Mouse (Mus musculus): ENCODE measurements around the gene Xpr1. TPM values are rescaled to one million over a fixed set of nuclear protein-coding genes. Genes with fewer than 3 reads are reported as not detected.
"Not testable (repeated sequence)": the region's sequence is repeated elsewhere in the genome, so short reads cannot be mapped to it uniquely, and the experiment has no call there.

Gene Xpr1
- total RNA-seq, 2 experiments from 2014 or later = 35.6 to 41.5 TPM

DNA sequence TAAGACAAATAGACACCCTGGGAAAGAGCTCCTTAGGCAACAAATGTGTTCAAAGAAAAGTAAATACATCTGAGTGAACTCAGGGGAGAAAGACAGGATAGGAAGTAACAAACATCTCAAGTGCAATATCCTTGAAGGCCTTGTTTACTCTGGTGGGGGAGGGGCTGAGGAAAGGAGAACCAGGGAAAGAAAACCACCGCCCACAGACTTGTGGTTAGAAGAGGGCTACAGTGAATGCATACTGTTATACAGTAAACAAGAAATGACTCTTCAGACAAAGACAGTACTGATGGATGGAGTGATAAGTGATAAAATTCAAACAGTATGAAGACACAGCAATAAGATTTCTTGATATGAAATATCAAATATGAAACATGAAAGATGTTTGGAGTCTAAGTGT, 95.0 kb downstream of the Xpr1 start:
- no peak for DNase-seq

DNA sequence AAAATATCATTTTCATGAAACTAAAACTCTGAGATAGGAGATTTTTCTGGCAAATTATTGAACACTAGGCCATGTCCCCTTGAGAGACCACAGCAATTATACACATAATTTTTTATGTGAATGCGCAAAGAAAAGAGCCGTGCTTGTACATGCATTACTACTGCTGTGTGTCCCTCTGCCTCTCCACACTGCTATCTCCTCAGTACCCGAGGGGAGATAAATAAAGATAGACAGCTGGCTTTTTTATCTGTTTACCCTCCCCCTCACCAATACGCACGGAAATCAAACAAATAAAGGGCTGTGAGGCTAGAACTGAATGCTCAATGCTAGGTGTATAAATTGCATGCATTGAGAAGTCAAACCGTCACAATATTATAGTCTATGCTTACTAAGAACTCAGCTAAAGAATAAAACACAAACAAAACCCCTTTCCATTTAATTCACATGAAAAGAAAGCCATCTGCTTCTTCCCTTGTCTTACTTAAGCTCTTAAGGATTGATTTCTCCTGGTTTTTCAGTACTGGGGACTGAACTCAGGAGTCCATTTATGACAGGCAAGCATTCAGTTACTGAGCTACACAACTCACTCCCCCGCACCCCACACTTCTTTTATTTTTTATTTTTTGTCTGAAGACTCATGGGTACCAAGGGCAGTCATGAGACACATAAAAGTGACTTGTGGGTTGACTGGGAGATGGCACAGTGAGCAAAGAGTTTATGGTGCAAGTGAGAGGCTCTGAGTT, 97.0 kb downstream of the Xpr1 start:
- DNase-seq = no peak

- no peak for DNase-seq
Measured at GRCm38 (mm10) chr1:155319513-155319912, 97.7 kb downstream of the Xpr1 start.

DNA sequence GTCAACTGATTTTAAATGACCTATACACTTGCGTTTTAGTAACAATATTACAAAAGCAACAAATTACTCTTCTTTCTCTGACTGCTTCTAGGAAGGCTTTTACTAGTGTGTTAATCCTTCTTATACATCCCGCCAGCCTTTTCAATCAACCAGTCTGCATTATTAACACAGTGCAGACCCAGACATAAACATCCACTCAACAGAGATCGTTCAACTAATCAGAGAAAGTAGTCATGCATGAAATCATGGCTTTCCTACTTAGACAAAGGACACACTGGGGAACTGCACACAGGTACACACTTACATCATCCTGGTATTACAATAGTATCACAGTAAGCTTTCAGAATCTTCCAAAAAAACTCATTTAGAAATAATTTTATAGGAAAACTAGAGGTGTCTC, 105.5 kb downstream of the Xpr1 start:
- no peak for DNase-seq

DNA sequence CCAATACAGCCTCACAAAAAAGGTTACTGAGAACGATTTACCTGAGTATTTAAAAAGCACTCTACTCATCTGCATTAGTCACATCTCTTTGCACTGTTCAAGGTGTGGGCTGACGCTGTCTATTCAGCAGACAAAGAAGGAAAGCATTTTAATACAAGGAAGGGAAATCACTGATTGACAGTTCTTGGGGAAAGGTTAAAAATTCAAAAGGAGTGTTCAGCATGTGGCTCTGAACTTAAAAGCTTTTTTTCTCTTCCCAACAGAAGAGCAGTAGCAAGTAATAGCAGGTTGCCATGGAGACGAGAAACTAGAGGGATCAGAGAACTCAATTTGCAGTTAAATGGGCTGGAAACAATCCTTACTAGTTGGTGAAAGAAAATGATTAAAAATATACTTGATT, 110.3 kb downstream of the Xpr1 start:
- no peak for DNase-seq

GRCm38 (mm10) chr1:155303402-155303801, 113.8 kb downstream of the Xpr1 start:
- no peak for DNase-seq

DNA sequence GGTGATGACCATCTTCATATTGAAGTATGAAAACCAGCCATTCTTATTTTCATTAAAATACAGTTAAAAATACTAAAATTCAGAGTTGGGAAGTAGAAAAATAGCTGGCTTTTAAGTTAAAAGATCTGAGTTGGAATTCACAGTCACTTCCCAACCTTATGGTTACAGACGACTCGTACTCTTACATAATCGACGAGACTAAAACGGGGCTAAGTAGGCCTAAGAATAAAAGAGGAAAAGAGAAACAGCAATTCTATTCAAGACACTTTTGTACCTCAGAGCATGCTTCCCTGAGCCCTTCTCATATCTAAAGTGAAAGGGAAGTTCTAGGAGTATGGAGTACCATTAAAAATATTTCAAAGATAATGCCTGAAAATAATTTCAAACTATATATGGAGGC, 119.6 kb downstream of the Xpr1 start:
- DNase-seq = no peak

- no peak for DNase-seq
Measured at GRCm38 (mm10) chr1:155297203-155297602, 120.0 kb downstream of the Xpr1 start.

- peak; percentile 35 for DNase-seq
Measured at GRCm38 (mm10) chr1:155293446-155293845, 123.8 kb downstream of the Xpr1 start.

GRCm38 (mm10) chr1:155289411-155289810, 127.8 kb downstream of the Xpr1 start:
- peak; percentile 16 for DNase-seq

DNA sequence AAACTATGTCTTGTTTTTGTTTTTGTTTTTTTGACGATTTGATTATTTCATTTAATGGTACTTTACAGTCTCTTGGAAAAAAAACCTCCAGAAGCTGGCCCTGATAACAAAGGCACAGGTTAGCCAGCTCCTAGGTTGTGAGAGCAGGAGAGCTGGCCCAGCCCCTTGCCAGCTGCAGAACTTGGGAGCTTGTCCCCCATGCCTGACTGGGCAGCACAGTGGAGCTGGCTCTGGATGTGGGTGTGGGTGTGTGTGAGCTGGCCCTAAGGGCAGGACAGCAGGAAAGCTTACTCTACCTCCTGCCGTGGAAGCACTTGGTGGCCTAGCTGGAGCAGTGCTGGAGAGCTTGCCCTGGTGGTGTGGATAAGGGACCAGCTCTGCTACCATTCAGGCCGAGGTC, 129.2 kb downstream of the Xpr1 start:
- no peak for DNase-seq

DNA sequence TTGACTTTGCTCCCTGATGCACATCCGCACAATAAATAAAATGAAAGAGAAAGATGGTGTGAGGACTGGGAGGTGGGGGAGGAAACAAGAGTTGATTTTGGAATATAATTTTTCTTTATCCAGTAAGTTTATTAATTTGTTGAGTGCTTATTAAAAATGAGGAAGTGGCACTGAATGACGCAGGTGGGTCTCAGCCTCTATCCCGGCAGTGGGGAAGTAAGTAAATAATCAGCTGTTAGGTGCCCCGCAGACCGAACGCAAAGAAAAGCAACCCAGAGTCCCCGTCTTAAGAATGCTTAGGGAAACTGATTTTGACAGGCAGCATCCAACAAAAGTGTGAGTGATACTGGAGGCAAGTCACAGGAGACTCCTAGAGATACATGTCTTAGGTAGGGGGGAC, 133.4 kb downstream of the Xpr1 start:
- DNase-seq = no peak

GRCm38 (mm10) chr1:155281003-155281793, 136.0 kb downstream of the Xpr1 start:
- peak; percentile 79 for DNase-seq

- no peak for DNase-seq
Measured at GRCm38 (mm10) chr1:155280306-155280705, 136.9 kb downstream of the Xpr1 start.

DNA sequence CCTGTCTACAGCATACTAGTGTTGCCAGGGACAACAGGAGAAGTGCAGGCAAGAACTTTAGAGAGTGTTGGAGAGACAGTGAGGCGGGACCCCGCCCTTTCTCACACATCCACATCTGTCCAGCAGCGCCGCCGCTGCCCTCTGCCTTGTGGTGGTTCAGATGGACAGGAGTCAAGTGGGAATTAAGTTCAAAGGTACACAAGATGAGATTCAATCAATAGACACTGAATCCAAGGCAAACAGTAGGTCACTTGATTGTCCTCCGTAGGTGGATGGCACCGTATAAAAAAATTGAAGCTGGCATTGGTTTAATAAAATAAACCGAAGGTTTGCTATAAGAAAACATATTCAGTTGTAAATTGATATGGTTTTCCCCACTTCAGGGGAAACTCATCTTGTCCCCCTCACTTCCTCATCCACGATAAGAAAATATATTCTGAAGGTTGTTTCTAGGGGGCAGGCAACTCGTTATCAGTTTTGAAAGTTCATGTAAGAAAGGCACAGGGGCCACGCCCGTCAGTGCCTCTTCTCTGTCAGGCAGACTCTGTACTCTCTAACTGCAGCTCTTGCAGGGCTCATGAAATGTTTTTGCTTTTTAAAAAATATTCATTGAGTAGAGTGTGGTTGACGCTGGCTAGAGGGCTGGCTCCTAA, 140.7 kb downstream of the Xpr1 start:
- no peak for DNase-seq

DNA sequence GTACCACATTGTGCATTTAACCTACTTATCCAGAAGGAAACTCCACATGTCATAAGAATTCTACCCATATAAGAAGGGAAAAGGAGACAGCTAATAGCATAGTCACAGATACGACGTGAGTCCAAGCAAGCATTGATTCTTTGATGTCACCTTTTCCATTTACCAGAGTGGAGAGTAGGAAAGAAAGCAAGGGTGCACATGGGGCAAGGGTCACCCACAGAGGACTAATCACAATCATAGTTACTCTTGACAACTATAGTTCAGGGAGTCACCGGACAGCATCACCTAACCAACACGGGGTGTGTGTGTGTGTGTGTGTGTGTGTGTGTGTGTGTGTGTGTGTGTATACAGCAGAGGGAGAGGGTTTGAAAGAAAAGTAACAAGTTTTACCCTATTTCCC, 141.4 kb downstream of the Xpr1 start:
- DNase-seq = no peak

DNA sequence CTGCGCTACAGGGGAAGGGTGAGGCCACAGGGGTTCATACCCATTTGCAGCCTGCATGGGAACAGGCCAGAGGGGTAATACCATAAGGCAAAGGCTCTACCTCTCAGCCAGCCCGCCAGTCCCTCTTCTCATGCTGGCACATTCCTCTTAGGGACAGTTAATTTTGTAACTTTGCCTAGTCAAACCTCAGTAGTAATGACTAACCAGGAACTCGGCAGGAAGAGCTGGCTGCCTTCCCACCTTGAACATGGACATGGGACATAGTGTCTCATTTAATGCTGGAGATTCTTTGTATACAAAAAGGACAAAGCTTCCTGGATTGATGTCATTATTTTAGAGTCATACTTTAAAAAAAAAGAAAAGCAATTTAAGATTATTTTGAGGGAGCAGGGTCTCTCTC, 142.2 kb downstream of the Xpr1 start:
- DNase-seq = peak; percentile 60

GRCm38 (mm10) chr1:155272953-155273352, 144.3 kb downstream of the Xpr1 start:
- DNase-seq = no peak

GRCm38 (mm10) chr1:155262496-155262895, 154.7 kb downstream of the Xpr1 start:
- DNase-seq = not testable (repeated sequence)

DNA sequence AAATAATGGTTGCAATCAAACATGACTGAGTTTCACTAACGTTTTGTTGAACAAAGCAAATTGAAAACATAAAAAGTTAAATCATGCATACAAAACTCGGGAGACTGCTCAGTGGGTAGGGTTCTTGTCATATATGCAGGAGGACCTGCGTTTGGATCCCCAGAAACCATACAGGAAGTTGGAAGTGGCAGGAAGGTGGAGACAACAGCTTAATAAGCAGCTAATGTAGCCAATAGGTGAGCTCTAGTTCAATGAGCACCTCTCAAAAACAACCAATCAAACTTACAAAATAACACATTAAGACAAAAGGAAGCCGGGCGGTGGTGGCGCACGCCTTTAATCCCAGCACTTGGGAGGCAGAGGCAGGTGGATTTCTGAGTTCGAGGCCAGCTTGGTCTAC, 162.9 kb downstream of the Xpr1 start:
- DNase-seq = no peak

DNA sequence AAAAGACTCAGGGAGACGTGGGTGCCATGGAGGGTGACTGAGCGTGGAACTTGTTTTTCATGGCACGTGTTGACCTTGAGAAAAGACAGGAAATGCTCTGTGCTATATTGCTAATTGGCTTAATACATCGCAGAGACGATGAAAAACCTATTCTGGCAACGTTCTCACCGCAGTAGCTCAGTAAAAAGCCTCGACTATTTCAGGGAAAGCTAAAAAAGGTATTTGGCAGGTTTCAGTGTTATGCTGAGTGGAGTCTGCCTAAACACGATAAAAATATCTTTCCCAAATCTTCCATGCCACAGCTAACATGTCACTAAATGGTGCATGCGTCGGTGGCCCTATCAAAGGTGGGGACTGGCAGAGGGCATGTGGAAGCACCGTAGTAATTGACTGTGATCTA, 164.1 kb downstream of the Xpr1 start:
- no peak for DNase-seq

DNA sequence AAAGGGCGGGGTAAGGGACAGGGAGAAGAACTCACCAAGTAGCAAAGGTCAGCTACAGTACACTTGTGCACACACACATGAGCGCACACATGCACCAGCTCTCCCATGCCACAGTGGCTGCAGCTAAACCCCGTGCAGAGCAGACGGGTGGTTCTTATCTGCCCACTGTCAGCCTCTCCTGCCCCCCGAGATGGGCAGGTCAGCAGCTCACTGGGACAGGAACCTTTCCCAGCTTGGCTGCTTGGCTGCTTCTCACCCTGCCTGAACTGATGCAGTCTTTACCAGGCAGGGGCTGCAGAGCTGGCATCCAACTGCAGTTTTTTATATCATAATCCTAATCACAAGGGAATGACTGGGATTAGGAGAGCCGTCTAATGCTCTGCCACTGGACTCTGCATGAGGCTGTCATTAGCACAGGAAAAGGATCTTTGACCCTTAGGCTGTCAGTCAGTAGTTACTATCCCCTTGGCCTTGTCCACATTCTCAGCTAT, 164.5 kb downstream of the Xpr1 start:
- DNase-seq = no peak

- DNase-seq = no peak
Measured at GRCm38 (mm10) chr1:155251596-155251995, 165.6 kb downstream of the Xpr1 start.

Data from adrenal gland, postnatal 10 days (tissue).